Mouse (Mus musculus) bone marrow, adult 2 months (tissue): ENCODE measurements around the gene Tcam1. TPM values are rescaled to one million over a fixed set of nuclear protein-coding genes. Genes with fewer than 3 reads are reported as not detected.

Source experiments
- H3K27ac ChIP-seq: fragments of 200-500 bp; 2 replicates; pipeline ENCODE4 v1.5.1; 2012; ENCODE audit warnings: low read depth, mild to moderate bottlenecking, control low read depth, inconsistent platforms, low read length; ENCODE audit not compliant: control insufficient read depth, poor library complexity, insufficient read depth
- H3K4me1 ChIP-seq: fragments of 200-500 bp; 2 replicates; pipeline ENCODE4 v1.6.1; 2011; ENCODE audit warnings: low read length; ENCODE audit not compliant: control insufficient read depth, insufficient read depth
- H3K4me3 ChIP-seq: fragments of 200-500 bp; replicated peaks from 2 replicates; pipeline ENCODE3; 2011; ENCODE audit warnings: mild to moderate bottlenecking, low read depth, low read length, control low read depth; ENCODE audit not compliant: control insufficient read depth
- CTCF ChIP-seq: fragments of 200-500 bp; IDR thresholded peaks from 2 replicates; pipeline ENCODE4 v1.5.1; 2011; ENCODE audit warnings: low read length, control low read depth; ENCODE audit not compliant: control insufficient read depth, insufficient read depth
- POLR2A ChIP-seq: fragments of 200-500 bp; IDR thresholded peaks from 2 replicates; pipeline ENCODE4 v1.6.1; 2011; ENCODE audit warnings: low read depth, mild to moderate bottlenecking, control low read depth, low read length, borderline replicate concordance; ENCODE audit not compliant: control insufficient read depth
- WGBS: fragments of 180-500 bp; shearing (Covaris S2); methylation state at CpG from one replicate; pipeline ENCODE4 v1.1.7; 2018; 5-methylcytosine and 5-hydroxymethylcytosine counted together
- polyA plus RNA-seq: library from polyadenylated mRNA; stranded (reverse); fragments of >200 nt; gene quantifications from 2 replicates; pipeline ENCODE4 v1.2.4, GENCODE M21; 2011; ENCODE audit warnings: low replicate concordance; ENCODE audit not compliant: missing spikeins, insufficient read depth, insufficient read length

The Tcam1 gene
- polyA plus RNA-seq, 1 experiment = not detected

DNA sequence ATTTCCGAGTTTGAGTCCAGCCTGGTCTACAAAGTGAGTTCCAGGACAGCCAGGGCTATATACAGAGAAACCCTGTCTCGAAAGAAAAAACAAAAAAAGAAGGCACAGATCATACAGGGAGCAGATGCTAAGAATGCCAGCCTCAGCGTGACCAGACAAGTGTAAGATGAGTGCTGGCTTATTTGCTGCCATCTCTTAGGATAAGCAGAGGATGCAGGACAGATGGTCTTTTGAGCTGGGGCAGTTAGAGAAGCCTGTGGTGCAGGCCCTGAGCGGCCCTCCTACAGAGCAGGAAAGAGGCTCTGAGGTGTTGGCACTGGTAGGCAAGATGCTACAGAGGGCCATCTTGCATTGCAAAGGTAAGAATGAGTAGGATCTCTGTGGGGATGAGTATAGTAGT lies 6.9 kb downstream of the Tcam1 start:
- Histone ChIP-seq H3K4me3 (no peak overlapping the region), H3K27ac (no peak overlapping the region), H3K4me1 (no peaks in the 10 kb centered on the region; the same call in 1 of the 2 replicates)
- WGBS = 77% methylated on average over 4 of the region's 4 CpGs
- TF ChIP-seq POLR2A (no peak), CTCF (no peak)

- 76% methylated on average over 8 of the region's 8 CpGs for WGBS
- H3K4me1 ChIP-seq = no peaks in the 10 kb centered on the region
- no peak overlapping the region for H3K27ac ChIP-seq
- H3K4me3 ChIP-seq = no peak overlapping the region
- TF ChIP-seq CTCF = no peak
- no peak for TF ChIP-seq POLR2A
These were observed 7.7 kb downstream of the Tcam1 start for GRCm38 (mm10) chr11:106284126-106284525.

DNA sequence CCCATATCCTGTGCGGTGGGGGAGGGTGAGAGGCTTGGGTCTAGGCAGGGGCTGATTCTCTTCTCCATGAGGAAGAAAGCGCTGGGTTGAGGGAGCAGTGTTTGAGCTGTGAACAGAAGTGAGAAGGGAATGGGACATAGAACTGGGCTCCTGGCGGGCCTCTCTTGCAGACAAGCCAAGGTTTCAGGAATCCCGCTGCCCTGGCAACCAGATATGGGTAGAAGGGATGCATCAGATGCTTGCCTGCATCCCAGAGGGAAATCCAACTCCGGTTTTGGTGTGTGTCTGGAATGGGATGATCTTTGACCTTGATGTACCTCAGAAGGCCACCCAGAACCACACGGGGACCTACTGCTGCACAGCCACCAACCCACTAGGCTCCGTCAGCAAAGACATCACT lies 9.7 kb downstream of the Tcam1 start:
- H3K4me3 ChIP-seq = no peak overlapping the region
- H3K4me1 ChIP-seq = no peaks in the 10 kb centered on the region
- WGBS = 84% methylated on average over 7 of the region's 7 CpGs
- TF ChIP-seq POLR2A = no peak
- no peak for TF ChIP-seq CTCF
- no peak overlapping the region for H3K27ac ChIP-seq

GRCm38 (mm10) chr11:106286987-106287386 lies 10.5 kb downstream of the Tcam1 start:
- WGBS = 86% methylated on average over 11 of the region's 11 CpGs
- H3K4me3 ChIP-seq = no peak overlapping the region
- no peak overlapping the region for H3K27ac ChIP-seq
- H3K4me1 ChIP-seq = no peaks in the 10 kb centered on the region
- TF ChIP-seq POLR2A = no peak
- TF ChIP-seq CTCF = no peak

- Histone ChIP-seq H3K4me1 (no peaks in the 10 kb centered on the region), H3K4me3 (no peak overlapping the region), H3K27ac (no peak overlapping the region)
- TF ChIP-seq POLR2A = no peak
- peak; percentile 34; the same call in 1 of the 2 replicates for TF ChIP-seq CTCF
- 65% methylated on average over 8 of the region's 8 CpGs for WGBS
These were observed 12.9 kb downstream of the Tcam1 start for GRCm38 (mm10) chr11:106289369-106289768.

- Histone ChIP-seq H3K4me1 (no peaks in the 10 kb centered on the region), H3K27ac (no peak overlapping the region), H3K4me3 (no peak overlapping the region)
- 88% methylated on average over 5 of the region's 5 CpGs for WGBS
- TF ChIP-seq POLR2A (no peak), CTCF (no peak)
These were observed 13.9 kb downstream of the Tcam1 start for GRCm38 (mm10) chr11:106290376-106290775.

- WGBS = 70% methylated on average over 2 of the region's 2 CpGs
- TF ChIP-seq POLR2A = no peak
- Histone ChIP-seq H3K4me1 (no peaks in the 10 kb centered on the region), H3K4me3 (no peak overlapping the region), H3K27ac (no peak overlapping the region)
These were observed 15.4 kb downstream of the Tcam1 start for GRCm38 (mm10) chr11:106291861-106292260.

- H3K27ac ChIP-seq = no peak within 1 kb of the TSS
- no peaks in the 10 kb centered on the region; the same call in 1 of the 2 replicates for H3K4me1 ChIP-seq
- no peak for TF ChIP-seq POLR2A
- no peak for TF ChIP-seq CTCF
- no peak within 1 kb of the TSS for H3K4me3 ChIP-seq
- 76% methylated on average over 9 of the region's 9 CpGs for WGBS
These were observed 25.3 kb downstream of the Tcam1 start, which contains the start of gene Gh for GRCm38 (mm10) chr11:106301765-106302164. Gh (minus strand) TSS chr11:106301865.

DNA sequence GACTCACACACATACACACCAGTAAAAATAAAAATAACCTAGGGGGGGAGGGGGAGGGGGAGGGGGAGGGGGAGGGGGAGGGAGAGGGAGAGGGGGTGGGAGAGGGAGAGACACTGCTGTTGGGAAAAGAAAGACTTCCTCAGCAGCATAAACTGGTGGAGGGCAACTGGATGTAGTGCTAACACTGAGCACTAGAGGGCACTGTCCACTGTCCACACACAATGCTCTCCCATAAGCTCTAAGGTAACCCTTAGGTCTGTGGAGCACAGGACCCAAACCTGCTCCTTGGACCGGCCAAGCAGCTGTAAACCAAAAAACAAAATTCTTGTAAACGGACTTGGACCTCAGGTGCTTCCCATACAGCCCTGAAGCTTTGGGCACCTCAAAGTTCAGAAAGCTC lies 26.2 kb downstream of the Tcam1 start:
- WGBS = 2% methylated on average over 2 of the region's 2 CpGs
- TF ChIP-seq CTCF (peak; percentile 94), POLR2A (no peak)
- Histone ChIP-seq H3K27ac (no peak overlapping the region), H3K4me3 (no peak overlapping the region), H3K4me1 (no peaks in the 10 kb centered on the region; the same call in 1 of the 2 replicates)
